13 mouse cellular contexts compared by ENCODE assay signal in genomic region chr16:57534365-57534764, GRCm38 (mm10).
"Had no signal": no experiment of that assay in that cellular context is flagged by ENCODE, and none has a peak within 500 bp of the region (broad histone marks: within the 10 kb centered on the region; RNA-seq: fewer than 3 reads in every experiment).

No protein-coding gene starts in this region.

- H3K36me3 ChIP-seq: kidney, embryonic 15.5 days; liver, embryonic 13.5 days; midbrain, embryonic 12.5 days; midbrain, embryonic 15.5 days; neural tube, embryonic 13.5 days; stomach, embryonic 15.5 days had no signal

- ATAC-seq: lung, postnatal 0 days; midbrain, embryonic 15.5 days had no signal

- H3K4me2 ChIP-seq: kidney, embryonic 15.5 days; liver, embryonic 13.5 days; lung, embryonic 14.5 days; midbrain, embryonic 12.5 days; midbrain, embryonic 15.5 days; neural tube, embryonic 13.5 days; stomach, embryonic 15.5 days had no signal

- H3K9me3 ChIP-seq: kidney, embryonic 15.5 days; liver, embryonic 13.5 days; midbrain, embryonic 12.5 days; midbrain, embryonic 15.5 days; neural tube, embryonic 13.5 days; stomach, embryonic 15.5 days had no signal

- H3K4me3 ChIP-seq: kidney, embryonic 15.5 days; liver, embryonic 13.5 days; midbrain, embryonic 12.5 days; midbrain, embryonic 15.5 days; neural tube, embryonic 13.5 days; stomach, embryonic 15.5 days had no signal

- H3K27me3 ChIP-seq: kidney, embryonic 15.5 days; liver, embryonic 13.5 days; midbrain, embryonic 12.5 days; midbrain, embryonic 15.5 days; neural tube, embryonic 13.5 days; stomach, embryonic 15.5 days had no signal

- H3K9ac ChIP-seq: kidney, embryonic 15.5 days; liver, embryonic 13.5 days; lung, embryonic 14.5 days; midbrain, embryonic 12.5 days; midbrain, embryonic 15.5 days; neural tube, embryonic 13.5 days; stomach, embryonic 15.5 days had no signal

- H3K4me1 ChIP-seq: kidney, embryonic 15.5 days; midbrain, embryonic 12.5 days; midbrain, embryonic 15.5 days; stomach, embryonic 15.5 days had no signal

- H3K27ac ChIP-seq: kidney, embryonic 15.5 days; liver, embryonic 13.5 days; midbrain, embryonic 12.5 days; midbrain, embryonic 15.5 days; neural tube, embryonic 13.5 days; stomach, embryonic 15.5 days had no signal

- DNase-seq: kidney, adult 11 months; kidney, adult 8-10 months; kidney, postnatal 10 days; kidney, postnatal 36 days; liver, embryonic 13.5 days; thymus, postnatal 25 days had no signal
